Mouse (Mus musculus) heart, embryonic 14.5 days (tissue): ENCODE data around the gene Rab36. TPM values are rescaled to one million over a fixed set of nuclear protein-coding genes. Genes with fewer than 3 reads are reported as not detected.
"Not testable (repeated sequence)": the region's sequence is repeated elsewhere in the genome, so short reads cannot be mapped to it uniquely, and the experiment has no call there.

Experiments
- ATAC-seq: fragments of 200-750 bp; cut with Nextera tagmentation; 2 replicates; pipeline ENCODE4 v1.8.0; 2017; ENCODE audit warnings: low read depth, moderate TSS enrichment; ENCODE audit not compliant: insufficient number of reproducible peaks, insufficient read depth, low FRiP score
- H3K27ac ChIP-seq, 2 experiments: fragments of 200-500 bp in 1 of 2; fragments of 300-500 bp in 1 of 2; sonication (generic) in 1 of 2; replicated peaks in 1 of 2; 2 replicates each; pipeline ENCODE4 v1.5.1; 2012 to 2014; ENCODE audit warnings: low read depth in 2 of 2, low read length in 2 of 2, control low read depth in 1 of 2, mild to moderate bottlenecking in 1 of 2, mixed read lengths in 1 of 2; ENCODE audit not compliant: control insufficient read depth in 1 of 2, insufficient read depth in 1 of 2
- H3K27me3 ChIP-seq: fragments of 300-500 bp; sonication (generic); 2 replicates; pipeline ENCODE4 v1.6.1; 2014; ENCODE audit warnings: mild to moderate bottlenecking, low read length, control low read depth; ENCODE audit not compliant: control insufficient read depth, insufficient read depth
- H3K36me3 ChIP-seq: fragments of 300-500 bp; sonication (generic); 2 replicates; pipeline ENCODE4 v1.6.1; 2014; ENCODE audit warnings: mild to moderate bottlenecking, control low read depth, low read length, mixed read lengths; ENCODE audit not compliant: control insufficient read depth, insufficient read depth
- H3K4me1 ChIP-seq, 2 experiments: fragments of 200-500 bp in 1 of 2; fragments of 300-500 bp in 1 of 2; sonication (generic) in 1 of 2; 2 replicates each; pipeline ENCODE4 v1.6.1; 2012 to 2014; ENCODE audit warnings: low read length in 2 of 2, control low read depth in 1 of 2, mixed read lengths in 1 of 2; ENCODE audit not compliant: control insufficient read depth in 2 of 2, insufficient read depth in 2 of 2
- H3K4me2 ChIP-seq: fragments of 300-500 bp; sonication (generic); 2 replicates; pipeline ENCODE4 v1.6.1; 2014; ENCODE audit warnings: mild to moderate bottlenecking, low read length
- H3K4me3 ChIP-seq, 2 experiments: fragments of 200-500 bp in 1 of 2; fragments of 300-500 bp in 1 of 2; sonication (generic) in 1 of 2; 2 replicates each; pipeline ENCODE4 v1.5.1; 2012 to 2014; ENCODE audit warnings: low read length in 2 of 2, mild to moderate bottlenecking in 2 of 2, control low read depth in 1 of 2, low read depth in 1 of 2, moderate library complexity in 1 of 2; ENCODE audit not compliant: control insufficient read depth in 1 of 2, insufficient read depth in 1 of 2
- H3K9ac ChIP-seq: fragments of 300-500 bp; sonication (generic); 2 replicates; pipeline ENCODE4 v1.6.1; 2014; ENCODE audit warnings: mild to moderate bottlenecking, low read length
- H3K9me3 ChIP-seq: fragments of 300-500 bp; sonication (generic); 2 replicates; pipeline ENCODE4 v1.6.1; 2016; ENCODE audit warnings: low read length, control low read depth; ENCODE audit not compliant: control insufficient read depth
- WGBS: fragments of 180-500 bp; shearing (Covaris S2); extraction: QIAGEN DNeasy Blood & Tissue Kit; methylation state at CpG from one replicate; pipeline ENCODE4 v1.1.7; 2014; 5-methylcytosine and 5-hydroxymethylcytosine counted together
- polyA plus RNA-seq: library from polyadenylated mRNA; unstranded; fragments of >200 nt; fragmentation: Nextera tagmentation; extraction: Ambion mirVana; gene quantifications from 2 replicates; pipeline ENCODE4 v1.2.1, GENCODE M21; 2014

Rab36 gene
- polyA plus RNA-seq, 1 experiment from 2014 or later: 4.5 TPM

- H3K9me3 ChIP-seq: no peaks in the 10 kb centered on the region
- ATAC-seq: no peak
- no peak overlapping the region for H3K27ac ChIP-seq
- H3K4me3 ChIP-seq: no peak overlapping the region
- peaks cover 4 to 6% of the 10 kb centered on the region in 2 experiments; a peak in 2 of 4 replicates for H3K4me1 ChIP-seq
- no peak overlapping the region for H3K9ac ChIP-seq
- WGBS: 71% methylated on average over 8 of the region's 8 CpGs
- no peaks in the 10 kb centered on the region for H3K27me3 ChIP-seq
- no peaks in the 10 kb centered on the region for H3K36me3 ChIP-seq
- no peak overlapping the region for H3K4me2 ChIP-seq
These were observed 8.1 kb upstream of the Rab36 start for GRCm38 (mm10) chr10:75028743-75029142.

DNA sequence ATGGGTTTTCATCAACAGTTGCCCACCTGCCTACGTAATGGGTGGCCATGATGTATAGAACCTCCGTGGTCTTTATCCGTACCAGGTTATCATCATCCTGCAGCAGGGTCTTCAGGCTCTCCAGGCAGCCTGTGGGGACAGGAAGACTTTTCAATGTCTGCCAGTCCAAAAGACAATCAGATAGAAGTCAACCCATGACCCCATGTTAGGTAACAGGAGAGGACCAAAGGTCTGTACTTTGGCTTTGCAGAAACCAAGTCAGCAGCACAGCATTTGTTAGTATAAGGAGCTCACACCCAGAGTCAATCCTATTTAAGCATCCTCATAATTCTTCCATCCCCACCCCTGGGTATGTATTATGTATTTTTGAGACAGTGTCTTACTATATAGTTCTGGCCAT is 7.2 kb upstream of the Rab36 start:
- Histone ChIP-seq H3K9ac (no peak overlapping the region), H3K9me3 (no peaks in the 10 kb centered on the region), H3K4me2 (no peak overlapping the region), H3K4me1 (peaks cover 4 to 6% of the 10 kb centered on the region in 2 experiments; a peak in 2 of 4 replicates), H3K36me3 (no peaks in the 10 kb centered on the region), H3K27ac (no peak overlapping the region), H3K27me3 (no peaks in the 10 kb centered on the region), H3K4me3 (no peak overlapping the region)
- no peak for ATAC-seq
- 90% methylated on average over 3 of the region's 3 CpGs for WGBS

DNA sequence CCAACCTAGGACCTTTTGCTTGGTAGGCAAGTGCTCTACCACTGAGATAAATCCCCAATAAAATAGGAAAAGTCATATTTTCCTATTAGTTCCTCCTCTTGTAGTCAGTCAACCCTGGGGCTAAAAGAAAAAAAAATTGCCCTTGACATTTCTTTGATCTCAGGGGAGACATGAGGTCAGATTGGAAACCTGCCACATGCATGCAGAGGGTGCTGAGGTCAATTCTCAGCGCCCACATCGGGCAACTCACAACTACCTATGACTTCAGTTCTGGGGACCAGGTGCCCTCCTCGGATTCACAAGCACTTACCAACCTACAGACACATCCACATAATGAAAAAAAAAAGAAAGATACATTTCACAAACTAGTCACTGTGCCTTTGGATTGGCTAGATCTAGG is 6.6 kb upstream of the Rab36 start:
- Histone ChIP-seq H3K27me3 (no peaks in the 10 kb centered on the region), H3K36me3 (no peaks in the 10 kb centered on the region), H3K9me3 (no peaks in the 10 kb centered on the region), H3K4me2 (no peak overlapping the region), H3K9ac (no peak overlapping the region), H3K4me1 (peaks cover 4 to 6% of the 10 kb centered on the region in 2 experiments; a peak in 2 of 4 replicates), H3K4me3 (no peak overlapping the region), H3K27ac (no peak overlapping the region)
- ATAC-seq: no peak
- 70% methylated on average over 3 of the region's 3 CpGs for WGBS

DNA sequence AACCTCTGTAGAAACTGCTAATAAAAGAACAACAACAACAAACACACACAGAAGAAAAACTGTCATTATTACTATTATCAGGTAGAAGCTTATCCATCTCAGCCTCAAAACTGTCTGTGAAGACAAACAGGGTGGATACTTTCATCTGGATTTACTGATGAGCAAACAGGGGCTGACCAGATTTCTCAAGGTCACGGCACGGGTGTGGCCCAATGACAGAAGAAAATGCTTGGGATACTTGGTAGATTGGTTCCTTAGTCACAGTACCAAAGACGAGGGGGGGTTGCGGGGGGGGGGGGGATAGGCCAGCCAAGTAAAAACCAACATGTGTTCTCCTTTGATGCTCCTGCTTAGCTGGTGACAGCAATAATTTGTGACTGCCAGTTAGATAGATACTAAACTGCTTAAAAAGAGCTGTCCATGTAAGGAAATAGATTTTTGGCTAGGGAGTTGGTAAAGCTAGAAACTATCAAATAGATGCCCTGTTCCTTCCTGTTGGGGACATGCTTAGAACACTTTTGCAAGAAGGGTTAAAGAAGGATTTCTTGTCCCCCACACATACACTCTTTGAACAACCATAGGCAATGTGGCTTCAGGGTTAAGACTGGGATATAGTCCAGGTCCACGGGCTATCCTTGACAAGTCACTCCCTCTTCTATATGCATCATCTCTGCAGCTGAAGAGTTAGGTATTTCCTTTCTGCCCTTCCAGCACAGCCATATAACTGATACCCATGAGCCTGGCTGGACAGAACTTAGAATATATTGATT is 5.3 kb upstream of the Rab36 start:
- H3K27me3 ChIP-seq: no peaks in the 10 kb centered on the region
- ATAC-seq: no peak
- H3K4me1 ChIP-seq: peaks cover 4 to 6% of the 10 kb centered on the region in 2 experiments; a peak in 2 of 4 replicates
- no peak overlapping the region for H3K4me2 ChIP-seq
- H3K9me3 ChIP-seq: no peaks in the 10 kb centered on the region
- H3K36me3 ChIP-seq: no peaks in the 10 kb centered on the region
- no peak overlapping the region for H3K27ac ChIP-seq
- H3K4me3 ChIP-seq: no peak overlapping the region
- 51% methylated on average over 5 of the region's 5 CpGs for WGBS
- H3K9ac ChIP-seq: no peak overlapping the region

DNA sequence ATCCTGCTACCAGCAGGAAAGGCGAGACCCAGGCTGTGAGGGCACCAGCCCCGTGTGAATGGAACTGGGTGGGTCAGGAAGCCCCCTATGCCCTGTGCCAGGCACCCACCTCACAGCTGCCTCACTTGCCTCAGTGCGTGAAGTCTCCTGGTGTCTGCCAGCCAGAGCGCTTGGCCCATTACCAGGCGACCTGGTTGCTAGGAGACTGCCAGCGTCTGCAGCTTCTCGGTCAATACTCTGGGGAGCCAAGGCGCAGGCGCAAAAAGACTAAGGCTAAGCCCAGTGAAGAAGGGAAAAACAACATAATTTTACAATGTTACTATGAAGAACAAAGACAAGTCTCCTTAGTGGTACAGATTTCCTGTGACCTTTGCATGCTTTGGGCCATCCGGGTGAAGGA is 4.5 kb upstream of the Rab36 start, which contains the start of gene Rsph14:
Rsph14 (minus strand) TSS at position 192 of the 400 bp plus-strand sequence.
- no peak within 1 kb of the TSS for H3K4me2 ChIP-seq
- no peak within 1 kb of the TSS for H3K27ac ChIP-seq
- WGBS: 38% methylated on average over 10 of the region's 10 CpGs
- peaks cover 6 to 10% of the 10 kb centered on the region in 2 experiments; a peak in 2 of 4 replicates for H3K4me1 ChIP-seq
- H3K27me3 ChIP-seq: no peaks in the 10 kb centered on the region
- H3K9ac ChIP-seq: no peak within 1 kb of the TSS
- no peak for ATAC-seq
- H3K4me3 ChIP-seq: no peak within 1 kb of the TSS
- H3K9me3 ChIP-seq: no peaks in the 10 kb centered on the region
- H3K36me3 ChIP-seq: no peaks in the 10 kb centered on the region

- H3K4me3 ChIP-seq, ATAC-seq, H3K36me3 ChIP-seq, H3K9me3 ChIP-seq, H3K27ac ChIP-seq, H3K4me1 ChIP-seq, H3K4me2 ChIP-seq, H3K9ac ChIP-seq, H3K27me3 ChIP-seq: not testable (repeated sequence)
- 4% methylated on average over 1 of the region's 1 CpGs for WGBS
These were observed 5.2 kb downstream of the Rab36 start for GRCm38 (mm10) chr10:75042060-75042459.

GRCm38 (mm10) chr10:75044459-75044858 is 7.6 kb downstream of the Rab36 start:
- Histone ChIP-seq H3K27me3 (no peaks in the 10 kb centered on the region), H3K9me3 (no peaks in the 10 kb centered on the region), H3K4me2 (no peak overlapping the region), H3K36me3 (no peaks in the 10 kb centered on the region), H3K4me1 (no peaks in the 10 kb centered on the region), H3K4me3 (no peak overlapping the region), H3K9ac (no peak overlapping the region), H3K27ac (no peak overlapping the region)
- no peak for ATAC-seq
- WGBS: 31% methylated on average over 7 of the region's 7 CpGs

DNA sequence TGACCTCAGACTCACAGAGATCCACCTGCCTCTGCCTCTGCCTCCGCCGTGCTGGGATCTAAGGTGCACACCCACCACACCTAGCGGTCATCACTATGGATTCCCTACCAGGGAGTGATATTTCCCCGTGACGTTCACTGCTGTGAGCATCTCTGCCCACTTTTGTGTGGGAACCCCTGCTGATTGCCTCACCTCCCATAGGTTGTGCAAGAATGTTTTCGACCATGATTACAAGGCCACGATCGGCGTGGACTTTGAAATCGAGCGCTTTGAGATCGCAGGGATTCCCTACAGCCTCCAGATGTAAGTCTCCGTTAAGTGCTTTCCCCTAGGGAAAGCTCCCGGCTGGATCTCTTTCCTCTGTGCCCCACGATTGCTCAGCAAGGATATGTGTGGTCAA is 9.0 kb downstream of the Rab36 start:
- Histone ChIP-seq H3K4me1 (no peaks in the 10 kb centered on the region), H3K4me2 (no peak overlapping the region), H3K27ac (no peak overlapping the region), H3K27me3 (no peaks in the 10 kb centered on the region), H3K4me3 (no peak overlapping the region), H3K9ac (no peak overlapping the region), H3K36me3 (no peaks in the 10 kb centered on the region), H3K9me3 (no peaks in the 10 kb centered on the region)
- 87% methylated on average over 15 of the region's 15 CpGs for WGBS
- no peak for ATAC-seq
